Mouse (Mus musculus): ENCODE data around the gene AL732309.1.

AL732309.1 gene

DNA sequence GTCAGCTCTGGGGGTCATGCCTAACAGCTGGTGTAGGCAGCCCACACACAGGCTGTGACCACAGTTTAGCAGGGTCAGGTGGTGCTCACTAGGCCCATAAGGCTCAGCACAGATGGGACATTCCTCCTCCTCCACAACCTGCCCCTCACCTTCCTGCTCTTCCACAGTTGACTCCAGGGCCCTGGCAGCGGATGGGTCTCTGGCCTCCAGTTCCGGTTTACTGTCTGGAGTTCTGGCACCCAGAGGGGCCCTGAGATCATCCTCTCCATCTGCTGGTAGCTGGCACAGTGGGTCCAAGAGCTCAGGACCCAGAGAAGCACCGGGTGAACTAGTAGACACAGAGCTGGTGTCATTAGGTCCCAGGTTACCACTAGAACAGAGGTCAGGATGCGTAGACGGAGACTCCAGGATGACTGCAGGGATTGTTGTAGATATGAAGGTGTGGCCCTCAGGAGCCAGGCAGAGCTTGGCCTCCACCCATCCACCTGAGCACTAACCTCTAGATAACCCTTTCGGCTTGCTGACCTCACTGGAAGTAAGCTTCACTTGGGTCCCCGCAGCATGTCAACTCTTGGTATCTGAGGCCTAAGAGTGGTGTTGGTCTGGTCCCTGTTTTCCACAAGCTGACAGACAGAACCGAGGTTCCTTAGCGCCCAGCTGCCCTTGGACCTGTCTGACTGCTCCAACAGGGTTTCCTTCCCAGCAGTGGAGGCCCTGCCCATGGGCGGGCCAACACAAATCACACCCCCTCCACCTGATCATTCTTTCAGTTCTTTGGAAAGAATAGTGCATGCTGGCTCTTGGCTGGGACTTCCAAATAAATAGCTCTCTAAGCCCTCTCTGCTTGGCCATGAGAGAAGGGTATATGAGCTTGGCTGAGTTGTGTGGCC lies at the start of gene AL732309.1:
Gene AL732309.1 (minus strand): TSS at position 681 of the 890 bp plus-strand sequence.
- DNase-seq (ENCODE audit: low spot score in 2 of 2), result no peak

DNA sequence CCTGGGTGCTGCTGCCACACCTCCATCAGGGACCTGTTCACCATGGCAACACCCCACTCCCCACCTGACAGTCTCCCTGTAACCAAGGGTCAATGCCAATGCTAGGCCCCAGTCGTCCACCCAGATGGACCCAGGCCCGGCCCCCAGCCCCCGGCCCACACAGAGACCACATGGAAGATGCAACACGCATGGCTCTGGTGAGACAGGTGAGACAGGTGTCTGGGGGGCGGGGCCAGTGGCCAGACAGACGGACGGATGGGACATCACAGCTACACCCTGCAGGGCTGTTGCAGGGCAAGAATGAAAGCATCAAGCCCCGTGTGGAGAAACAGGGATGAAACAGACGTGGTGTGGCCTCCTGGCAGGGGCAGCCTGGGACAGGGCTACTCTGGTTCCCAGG lies 47.0 kb upstream of the AL732309.1 start:
- DNase-seq (ENCODE audit: low spot score in 2 of 2), result no peak

DNA sequence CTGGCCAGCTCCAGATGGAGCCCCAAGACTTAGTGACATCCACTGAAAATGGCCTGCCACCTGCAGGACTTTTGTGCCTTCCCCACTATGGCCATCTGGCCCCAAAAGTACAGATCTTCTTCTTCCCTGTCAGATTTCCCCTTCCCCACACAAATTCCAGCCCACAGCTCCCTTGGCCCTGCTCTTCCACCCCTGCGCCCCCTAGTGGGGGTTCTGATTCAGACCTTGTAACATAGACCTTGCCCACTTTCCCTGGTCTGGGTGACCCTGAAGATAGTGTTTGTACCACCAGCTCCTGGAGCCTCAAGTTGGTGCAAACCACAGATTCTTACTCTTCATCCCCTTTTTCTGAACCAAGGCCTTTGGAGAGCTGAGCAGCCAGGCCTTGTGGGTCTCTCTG lies 46.2 kb upstream of the AL732309.1 start:
- DNase-seq (ENCODE audit: low spot score in 2 of 2), result no peak

DNA sequence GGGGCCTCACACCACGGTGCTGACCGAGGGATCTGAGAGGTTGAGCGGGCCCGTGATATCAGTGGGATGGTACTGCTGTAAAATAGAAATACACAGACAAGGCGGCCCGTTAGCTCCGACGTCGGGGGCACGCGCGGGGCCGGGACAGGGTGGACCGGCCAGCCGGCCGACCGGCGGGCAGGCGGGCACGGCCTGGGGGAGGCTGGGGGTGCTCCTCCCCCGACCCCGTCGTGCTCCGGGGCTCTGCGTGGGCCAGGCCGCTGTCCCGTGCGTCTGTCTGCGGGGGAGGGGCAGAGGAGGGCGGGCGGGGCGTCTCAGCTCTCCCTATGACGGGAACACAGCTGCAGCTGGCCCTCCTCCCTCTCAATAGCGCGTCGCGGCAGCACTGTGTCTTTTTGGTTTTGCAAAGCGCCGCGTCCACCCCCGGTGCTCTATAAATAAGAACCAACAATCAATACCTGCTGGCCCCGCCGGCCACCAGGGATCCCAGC lies 45.4 kb upstream of the AL732309.1 start:
- no peak for DNase-seq (ENCODE audit: low spot score in 2 of 2)

DNA sequence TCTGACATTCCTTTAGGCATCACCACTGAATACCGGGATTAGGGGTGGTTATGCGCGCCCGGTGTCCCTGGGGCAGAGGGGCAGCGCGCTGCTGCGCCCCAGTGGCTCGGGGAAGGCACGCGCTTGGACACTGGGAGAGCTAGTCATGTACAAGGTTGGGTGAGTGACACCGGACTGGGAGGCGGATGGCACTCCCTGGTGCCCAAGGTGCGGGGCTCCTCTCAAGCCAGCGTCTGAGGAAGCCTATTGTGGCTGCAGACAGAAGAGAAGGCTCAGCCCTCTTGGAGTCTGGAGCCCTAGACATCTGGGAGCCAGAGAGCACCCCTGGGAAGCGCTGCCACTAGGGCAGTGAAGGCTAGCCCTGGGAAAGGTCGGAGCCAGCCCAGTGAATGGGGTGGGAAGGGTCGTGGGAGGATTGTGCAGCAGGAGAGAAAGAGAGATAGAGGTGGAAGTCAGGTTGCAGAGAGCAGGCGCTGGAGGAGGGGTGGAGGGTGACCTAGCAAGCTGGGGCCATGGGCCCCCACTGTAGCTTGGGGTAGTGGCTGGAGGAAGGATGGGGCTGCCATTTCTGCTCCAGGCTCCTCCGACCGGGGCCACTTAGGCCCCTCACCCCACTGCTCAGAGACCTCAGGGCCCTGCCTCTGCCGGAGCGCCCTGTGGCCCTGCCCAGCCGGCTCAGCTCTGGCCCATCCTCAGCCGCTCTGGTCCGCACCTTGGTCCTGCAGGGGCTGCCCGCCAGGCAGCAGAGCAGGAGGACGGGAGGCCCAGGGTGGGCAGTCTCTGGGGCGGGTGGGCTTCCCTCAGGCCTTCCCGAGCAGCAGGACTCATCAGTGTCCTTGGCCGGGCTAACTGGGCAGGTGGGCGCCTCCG lies 44.8 kb upstream of the AL732309.1 start:
- no peak for DNase-seq (ENCODE audit: low spot score in 2 of 2)

DNA sequence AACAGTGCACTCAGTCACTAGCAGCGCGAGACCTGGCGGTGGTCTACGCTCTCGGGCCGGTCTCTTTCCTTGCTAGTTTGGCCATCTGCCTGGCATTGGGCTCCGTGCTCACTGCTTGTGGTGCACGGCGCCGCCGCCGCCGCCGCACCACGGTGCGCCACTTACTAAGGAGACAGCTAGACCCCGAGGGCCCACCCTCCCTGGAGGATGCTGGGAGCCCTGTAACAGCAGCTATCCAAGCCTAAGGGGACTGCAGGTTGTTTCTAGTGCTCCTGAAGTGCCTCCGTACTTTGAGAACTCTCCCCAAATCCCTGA lies 44.1 kb upstream of the AL732309.1 start:
- DNase-seq (ENCODE audit: low spot score in 2 of 2), result no peak

DNA sequence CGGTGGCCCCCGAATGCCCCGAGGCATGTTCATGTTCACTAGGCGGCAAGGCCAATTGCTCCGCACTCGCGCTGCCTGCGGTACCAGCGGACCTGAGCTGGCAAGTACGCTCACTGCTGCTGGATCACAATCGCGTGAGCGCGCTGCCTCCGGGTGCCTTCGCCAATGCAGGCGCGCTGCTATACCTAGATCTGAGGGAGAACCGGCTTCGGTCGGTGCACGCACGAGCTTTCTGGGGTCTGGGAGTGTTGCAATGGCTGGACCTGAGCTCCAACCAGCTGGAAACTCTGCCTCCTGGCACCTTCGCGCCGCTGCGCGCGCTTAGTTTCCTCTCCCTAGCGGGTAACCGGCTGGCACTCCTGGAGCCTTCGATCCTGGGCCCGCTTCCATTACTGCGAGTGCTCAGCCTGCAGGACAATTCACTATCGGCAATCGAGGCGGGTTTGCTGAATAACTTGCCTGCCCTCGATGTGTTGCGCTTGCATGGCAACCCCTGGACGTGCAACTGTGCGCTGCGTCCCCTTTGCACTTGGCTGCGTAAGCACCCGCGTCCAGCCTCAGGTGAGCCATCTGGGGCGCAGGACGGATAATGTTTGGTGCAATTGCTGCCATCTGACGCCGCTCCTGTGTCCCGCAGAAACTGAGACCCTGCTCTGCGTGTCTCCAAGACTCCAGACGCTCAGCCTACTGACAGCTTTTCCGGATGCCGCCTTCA lies 43.6 kb upstream of the AL732309.1 start:
- DNase-seq (ENCODE audit: low spot score in 2 of 2), result no peak

DNA sequence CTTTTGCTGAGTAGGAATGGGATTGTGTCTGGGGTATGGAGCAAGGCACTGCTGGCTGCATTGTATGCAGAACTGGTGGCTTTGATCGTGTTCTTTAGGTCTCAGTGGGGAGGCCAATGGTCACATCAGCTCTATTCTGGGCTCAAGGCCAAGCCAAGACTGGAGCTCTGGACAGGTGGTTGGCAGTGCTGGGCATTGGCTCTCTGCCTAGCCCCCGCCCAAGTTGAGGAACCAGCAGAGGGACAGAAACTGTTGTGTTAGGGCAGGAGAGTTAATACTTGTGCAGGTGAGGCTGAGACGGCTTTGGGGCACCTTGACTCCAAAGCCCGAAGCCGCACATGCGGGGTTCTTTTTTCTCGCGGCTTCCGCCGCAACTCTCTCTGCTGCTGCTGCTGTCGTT lies 43.0 kb upstream of the AL732309.1 start, which contains the start of gene Lrrc26:
Gene Lrrc26 (plus strand): TSS at position 265 of the 400 bp plus-strand sequence.
- DNase-seq (ENCODE audit: low spot score in 2 of 2), result no peak

DNA sequence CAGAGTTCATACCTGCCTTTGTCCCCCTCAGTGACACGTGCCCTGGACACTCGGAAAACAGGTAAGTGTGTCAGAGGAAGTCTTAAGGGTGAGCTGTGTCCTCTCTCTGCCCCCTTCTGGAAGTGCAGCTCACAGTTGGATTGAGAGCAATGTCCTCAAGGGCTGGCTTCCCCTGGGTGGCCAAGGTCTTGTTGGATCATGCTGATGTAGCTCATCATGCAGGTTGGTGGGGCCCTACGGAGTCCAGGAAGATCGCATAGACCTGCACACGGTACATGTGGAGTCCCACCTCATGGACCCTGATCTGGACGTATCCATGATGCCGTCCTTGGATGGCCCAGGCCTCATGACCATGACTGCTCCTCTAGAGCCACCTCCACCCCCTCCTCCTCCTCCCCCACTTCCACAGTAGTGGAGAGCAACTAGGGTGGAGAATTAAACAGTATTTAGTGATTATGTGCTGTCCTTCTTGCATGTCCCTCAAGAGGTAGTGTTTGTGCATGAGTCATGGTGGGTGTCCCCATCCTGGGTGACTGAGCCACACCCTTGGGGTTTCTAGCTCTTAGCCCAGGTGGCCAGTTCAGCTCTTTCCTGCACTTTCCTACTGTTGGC lies 42.2 kb upstream of the AL732309.1 start:
- DNase-seq (ENCODE audit: low spot score in 2 of 2), result no peak

DNA sequence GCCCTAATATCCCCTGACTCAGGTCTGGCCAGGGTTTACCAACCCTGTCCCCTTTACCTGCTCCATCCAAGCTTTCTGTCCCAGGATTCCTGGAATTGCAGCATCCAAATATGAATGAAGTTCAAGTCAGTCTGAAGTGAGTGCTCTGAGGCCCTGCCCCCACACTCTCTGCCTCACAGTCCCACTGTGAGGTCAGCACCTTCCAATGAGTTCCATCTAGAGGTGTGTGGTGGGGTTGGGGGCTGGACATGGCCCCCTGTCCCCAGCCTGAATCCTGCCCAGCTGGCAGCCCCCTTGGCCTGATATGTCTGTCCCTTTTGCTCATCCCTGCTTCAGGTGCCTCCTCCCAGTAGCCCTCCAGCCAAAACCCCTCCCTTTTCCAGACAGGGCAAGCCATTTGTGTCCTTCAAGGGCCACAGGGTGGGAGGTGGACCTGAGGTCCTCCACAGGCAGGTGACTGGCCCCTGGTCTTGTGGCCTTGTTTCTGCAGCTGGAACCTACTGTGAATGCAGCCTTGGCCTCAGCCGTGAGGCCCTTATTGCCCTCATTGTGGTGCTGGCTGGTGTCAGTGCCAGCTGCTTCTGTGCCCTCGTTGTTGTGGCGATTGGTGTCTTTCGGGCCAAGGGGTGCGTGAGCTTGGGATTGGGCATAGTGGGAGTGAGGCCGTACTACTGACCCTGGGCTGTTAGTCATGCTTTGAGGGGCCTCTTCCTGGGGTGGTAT lies 41.4 kb upstream of the AL732309.1 start, which contains the start of gene Tmem210:
Gene Tmem210 (plus strand): TSS at position 219 of the 723 bp plus-strand sequence.
- DNase-seq (ENCODE audit: low spot score in 2 of 2), result no peak

DNA sequence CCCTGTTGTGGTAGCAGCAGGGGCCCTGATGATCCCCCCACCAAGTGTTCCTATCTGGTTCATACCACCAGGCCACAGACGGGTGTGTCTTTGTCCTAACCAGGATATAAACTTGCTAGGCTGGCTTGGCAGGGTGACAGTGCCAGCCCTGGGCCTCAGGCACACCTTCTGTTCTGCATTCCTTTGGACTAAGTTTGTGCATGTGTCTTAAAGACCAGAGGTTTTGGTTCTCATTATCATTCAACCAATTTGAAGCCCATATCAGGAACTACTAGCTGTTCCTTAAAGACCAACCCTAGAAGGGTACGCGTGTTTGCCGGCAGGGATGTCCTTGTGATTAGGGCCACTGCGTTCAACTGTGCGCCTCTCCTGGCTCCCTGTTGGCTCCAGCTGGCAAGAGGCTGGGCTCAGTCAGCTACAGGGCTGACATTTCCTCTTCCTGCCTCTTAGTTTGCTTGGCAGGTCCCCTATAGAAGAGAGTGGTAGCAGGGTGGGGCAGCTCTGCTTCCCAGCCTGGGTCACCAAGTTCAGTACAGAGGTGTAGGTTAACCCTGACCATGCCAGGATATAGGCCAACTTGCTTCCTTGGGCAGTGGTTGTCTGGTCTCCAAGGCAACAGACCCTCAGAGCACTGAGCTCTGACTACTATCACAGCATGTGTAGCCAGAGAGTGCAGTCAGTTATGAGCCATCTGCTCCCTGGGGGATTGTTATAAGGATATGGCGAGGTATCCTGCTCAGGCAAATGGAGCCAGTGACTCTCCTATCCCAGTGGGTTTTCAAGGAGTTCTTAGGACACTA lies 40.4 kb upstream of the AL732309.1 start:
- DNase-seq (ENCODE audit: low spot score in 2 of 2), result no peak

DNA sequence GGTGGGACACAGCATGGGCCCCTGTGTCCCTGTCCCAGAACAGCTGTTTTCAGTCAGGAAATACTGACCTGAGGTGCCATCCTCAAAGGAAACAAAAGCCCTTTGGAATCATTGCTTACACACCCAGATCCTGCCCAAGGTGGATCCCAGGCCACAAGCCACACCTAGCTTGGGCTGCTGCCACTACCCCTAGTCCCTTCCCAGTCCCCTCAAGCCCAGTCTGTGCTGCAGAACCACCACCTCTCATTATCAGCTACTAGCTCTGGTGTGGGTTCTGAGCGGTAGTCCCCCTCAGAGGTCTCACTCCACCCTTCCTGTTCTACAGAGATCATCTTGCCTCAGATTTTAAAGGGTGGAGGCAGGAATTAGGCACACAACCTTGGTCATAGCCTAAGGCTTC lies 39.7 kb upstream of the AL732309.1 start:
- DNase-seq (ENCODE audit: low spot score in 2 of 2), result no peak

DNA sequence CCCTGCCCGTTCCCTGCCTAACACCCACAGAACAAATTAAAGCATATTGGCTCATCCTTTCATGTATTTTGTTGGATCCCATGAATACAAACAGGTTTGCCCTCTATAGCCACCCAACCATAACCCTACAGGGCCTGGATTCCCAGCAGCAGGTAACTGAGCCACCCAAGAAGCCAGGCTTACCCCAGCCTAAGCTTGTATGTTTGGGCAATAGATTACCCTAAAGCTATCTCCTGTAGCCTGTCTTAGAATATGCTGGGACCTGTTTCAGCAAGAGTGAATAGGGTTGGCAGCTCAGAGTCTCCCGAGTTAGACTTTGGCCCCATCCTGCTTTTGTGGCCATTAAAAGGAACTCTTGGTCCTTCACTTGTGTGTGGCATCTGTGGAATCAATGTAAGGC lies 38.9 kb upstream of the AL732309.1 start:
- no peak for DNase-seq (ENCODE audit: low spot score in 2 of 2)

DNA sequence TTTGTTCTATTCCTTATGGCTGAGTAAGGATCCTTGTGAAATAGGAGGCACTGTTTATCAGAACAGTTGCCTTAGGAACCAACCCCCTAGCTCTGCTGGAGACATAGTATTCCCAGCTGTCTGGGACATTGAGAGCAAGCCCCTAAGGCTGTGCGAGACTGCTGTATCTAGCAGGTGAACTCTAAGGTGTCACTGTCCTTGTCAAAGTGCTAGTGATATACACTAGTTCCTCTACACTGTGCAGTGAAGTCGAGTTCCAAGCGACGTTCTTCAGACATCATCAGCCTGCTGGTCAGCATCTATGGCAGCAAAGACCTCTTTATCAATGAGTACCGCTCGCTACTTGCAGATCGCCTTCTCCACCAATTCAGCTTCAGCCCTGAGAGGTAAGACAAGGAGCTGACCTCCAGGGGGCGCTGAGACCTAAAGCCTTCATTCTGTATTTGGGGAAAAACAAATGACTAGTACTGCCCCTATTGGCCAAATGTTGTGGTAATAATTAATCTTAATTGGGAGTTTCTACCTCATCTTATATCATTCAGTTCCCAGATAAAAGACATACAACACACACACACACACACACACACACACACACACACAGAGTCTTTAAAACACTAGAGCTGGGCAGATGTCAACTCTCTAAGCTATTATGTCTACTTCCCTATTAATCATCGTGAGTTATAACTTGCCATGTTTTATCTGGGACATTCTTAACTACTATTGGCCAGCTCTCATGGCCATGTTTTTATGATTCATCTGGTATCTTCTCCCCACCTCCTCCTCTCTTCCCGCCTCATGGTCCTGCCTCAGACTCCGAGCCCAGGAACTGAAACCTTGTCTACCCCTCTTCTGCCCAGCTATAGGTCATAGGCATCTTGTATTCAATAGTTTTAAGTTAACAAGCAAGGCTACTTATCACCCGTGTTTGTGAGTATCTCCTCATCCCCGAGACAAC lies 32.5 kb upstream of the AL732309.1 start:
- DNase-seq (ENCODE audit: low spot score in 2 of 2), result peak in 1 of 2 experiments; percentile 70

DNA sequence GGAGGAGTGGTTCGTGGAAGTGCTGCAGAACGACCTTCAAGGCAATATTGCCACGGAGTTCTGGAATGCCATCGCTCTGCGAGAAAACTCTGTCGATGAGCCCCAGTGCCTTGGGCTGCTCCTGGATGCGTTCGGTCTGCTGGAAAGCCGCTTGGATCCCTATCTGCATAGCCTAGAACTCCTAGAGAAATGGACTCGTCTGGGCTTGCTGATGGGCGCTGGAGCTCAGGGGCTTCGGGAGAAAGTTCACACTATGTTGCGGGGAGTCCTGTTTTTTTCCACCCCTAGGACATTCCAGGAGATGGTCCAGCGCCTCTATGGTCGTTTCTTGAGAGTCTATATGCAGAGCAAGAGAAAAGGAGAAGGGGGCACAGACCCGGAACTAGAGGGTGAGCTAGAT lies 26.3 kb upstream of the AL732309.1 start:
- no peak for DNase-seq (ENCODE audit: low spot score in 2 of 2)

DNA sequence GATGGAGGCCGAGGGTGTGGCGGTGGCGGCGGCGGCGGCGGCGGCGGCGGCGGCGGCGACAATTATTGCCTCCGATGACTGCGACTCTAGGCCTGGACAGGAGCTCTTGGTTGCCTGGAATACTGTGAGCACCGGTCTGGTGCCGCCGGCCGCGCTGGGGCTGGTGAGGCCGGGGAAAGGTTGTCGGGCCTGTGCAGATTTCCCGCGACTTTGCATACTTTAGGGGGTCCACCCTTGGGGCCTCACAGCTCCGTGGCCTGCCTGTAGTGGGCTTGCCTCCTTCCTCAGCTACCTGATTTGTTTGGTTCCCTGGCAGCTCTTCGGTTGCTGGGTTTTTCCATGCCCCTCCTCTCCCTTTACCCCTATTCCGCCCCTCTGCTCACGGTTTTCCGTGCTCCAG lies 25.9 kb upstream of the AL732309.1 start:
- no peak for DNase-seq (ENCODE audit: low spot score in 2 of 2)

DNA sequence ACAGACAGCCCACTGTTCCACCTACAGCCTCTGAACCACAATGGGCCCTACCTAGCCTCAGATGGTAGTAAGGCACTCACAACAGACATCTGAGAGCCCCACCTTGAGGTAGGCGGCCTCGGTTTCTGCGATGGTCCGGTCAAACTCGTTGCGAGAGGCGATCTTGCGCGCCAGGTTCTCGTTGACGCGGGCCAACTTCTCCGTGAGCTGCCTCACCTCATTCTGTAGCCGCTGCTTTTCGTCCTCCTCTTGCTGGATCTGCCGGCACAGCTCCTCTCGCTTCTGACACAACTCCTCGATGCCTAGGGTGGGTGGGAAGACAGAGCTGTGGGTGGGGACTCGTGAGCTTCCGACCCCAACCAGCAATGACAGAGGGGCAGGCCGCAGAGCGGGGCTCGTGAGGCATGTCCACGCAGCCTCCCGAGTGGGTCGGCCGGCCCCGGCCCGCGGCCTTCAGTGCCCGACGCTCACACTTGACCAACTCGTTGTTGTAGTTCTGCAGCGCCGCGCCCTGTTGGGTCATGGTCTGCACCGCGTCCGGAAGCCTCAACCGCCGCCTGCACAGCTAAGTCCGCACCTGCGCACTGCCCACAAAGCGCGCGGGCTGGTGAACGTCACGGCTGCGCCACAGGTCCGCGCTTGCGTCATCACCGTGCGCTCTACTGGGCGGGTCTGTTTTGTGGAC lies 25.3 kb upstream of the AL732309.1 start, which contains the start of the genes Ssna1 and Anapc2:
Gene Ssna1 (minus strand): TSS at position 612 of the 685 bp plus-strand sequence.
Gene Anapc2 (plus strand): TSS at position 652 of the 685 bp plus-strand sequence.
- DNase-seq (ENCODE audit: low spot score in 2 of 2), result peak; percentile 96 to 97

DNA sequence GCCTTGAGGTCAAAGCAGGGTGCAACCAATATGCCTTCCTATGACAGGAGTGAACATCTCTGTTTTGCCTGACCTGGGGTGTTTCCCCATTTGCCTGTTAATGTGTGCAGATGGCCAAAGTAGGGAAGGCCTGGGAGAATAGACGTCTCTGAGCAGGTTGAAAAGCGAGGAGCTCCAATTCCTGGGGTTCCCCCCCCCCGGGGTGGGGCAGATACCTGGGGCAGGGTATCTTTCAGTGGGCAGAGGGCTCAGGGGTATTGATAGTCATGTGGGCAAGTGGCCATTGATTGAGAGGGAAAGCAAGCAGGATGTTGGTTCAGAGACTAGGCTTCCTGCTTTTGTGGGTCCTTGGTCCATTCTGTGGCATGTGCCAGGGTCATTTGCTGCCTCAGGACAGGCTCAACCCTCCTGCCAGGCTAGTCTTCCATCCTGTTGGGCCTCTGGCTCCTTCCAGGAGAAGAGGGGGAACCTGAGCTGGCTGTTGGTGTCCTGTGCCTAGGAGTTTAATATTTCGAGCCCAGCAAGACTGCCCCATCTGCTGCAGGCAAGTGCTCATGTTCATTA lies 21.2 kb upstream of the AL732309.1 start:
- no peak for DNase-seq (ENCODE audit: low spot score in 2 of 2)

Data from frontal cortex, postnatal 25 days (tissue).